Mouse (Mus musculus) limb, embryonic 10.5 days (tissue): ENCODE results near the gene Ank2. TPM values are rescaled to one million over a fixed set of nuclear protein-coding genes. Genes with fewer than 3 reads are reported as not detected.

ENCODE experiments used
- DNase-seq: peaks from one replicate; pipeline ENCODE4 v3.0.0-alpha.2; 2017; ENCODE audit warnings: low spot score
- H3K27ac ChIP-seq: fragments of 300-500 bp; sonication (generic); 2 replicates; pipeline ENCODE4 v1.5.1; 2016; ENCODE audit warnings: mild to moderate bottlenecking
- H3K27me3 ChIP-seq: fragments of 300-500 bp; sonication (generic); 2 replicates; pipeline ENCODE4 v1.6.1; 2016; ENCODE audit warnings: low read depth, mild to moderate bottlenecking; ENCODE audit not compliant: poor library complexity, severe bottlenecking
- H3K36me3 ChIP-seq: fragments of 300-500 bp; sonication (generic); 2 replicates; pipeline ENCODE4 v1.6.1; 2016; ENCODE audit warnings: mild to moderate bottlenecking, moderate library complexity
- H3K4me1 ChIP-seq: fragments of 300-500 bp; sonication (generic); 2 replicates; pipeline ENCODE4 v1.6.1; 2016
- H3K4me3 ChIP-seq: fragments of 300-500 bp; sonication (generic); 2 replicates; pipeline ENCODE4 v1.5.1; 2016; ENCODE audit warnings: mild to moderate bottlenecking, moderate library complexity
- H3K9me3 ChIP-seq: fragments of 300-500 bp; sonication (generic); replicated peaks from 2 replicates; pipeline ENCODE4 v1.6.1; 2016; ENCODE audit warnings: mild to moderate bottlenecking
- WGBS: fragments of 180-500 bp; shearing (Covaris S2); methylation state at CpG from one replicate; pipeline ENCODE4 v1.1.7; 2016; 5-methylcytosine and 5-hydroxymethylcytosine counted together
- polyA plus RNA-seq: library from polyadenylated mRNA; unstranded; fragments of >200 nt; fragmentation: Nextera tagmentation; extraction: Ambion mirVana; gene quantifications from 2 replicates; pipeline ENCODE4 v1.2.1, GENCODE M21; 2016

Gene Ank2
- polyA plus RNA-seq, 1 experiment from 2014 or later = 15.3 TPM

GRCm38 (mm10) chr3:127109413-127109812 lies 389.7 kb downstream of the Ank2 start:
- no peak for DNase-seq
- H3K27ac ChIP-seq = peak overlapping the region; percentile 25; the same call in 1 of the 2 replicates
- H3K36me3 ChIP-seq = no peaks in the 10 kb centered on the region
- H3K9me3 ChIP-seq = no peaks in the 10 kb centered on the region
- no peak overlapping the region for H3K4me3 ChIP-seq
- WGBS = 70% methylated on average over 3 of the region's 3 CpGs
- H3K27me3 ChIP-seq = no peaks in the 10 kb centered on the region
- peaks cover 7% of the 10 kb centered on the region; the same call in 1 of the 2 replicates for H3K4me1 ChIP-seq

GRCm38 (mm10) chr3:127108481-127108880 lies 390.7 kb downstream of the Ank2 start:
- Histone ChIP-seq H3K4me3 (no peak overlapping the region), H3K27me3 (no peaks in the 10 kb centered on the region), H3K4me1 (peaks cover 7% of the 10 kb centered on the region; the same call in 1 of the 2 replicates), H3K36me3 (no peaks in the 10 kb centered on the region), H3K9me3 (no peaks in the 10 kb centered on the region), H3K27ac (no peak overlapping the region)
- DNase-seq = no peak
- whole genome bisulfite sequencing = 94% methylated on average over 2 of the region's 2 CpGs

- Histone ChIP-seq H3K9me3 (no peaks in the 10 kb centered on the region), H3K4me1 (peaks cover 7% of the 10 kb centered on the region; the same call in 1 of the 2 replicates), H3K27ac (no peak overlapping the region), H3K4me3 (no peak overlapping the region), H3K27me3 (no peaks in the 10 kb centered on the region), H3K36me3 (no peaks in the 10 kb centered on the region)
- no peak for DNase-seq
- 87% methylated on average over 5 of the region's 5 CpGs for WGBS
These were observed 391.9 kb downstream of the Ank2 start for GRCm38 (mm10) chr3:127107281-127107680.

- WGBS = 95% methylated on average over 1 of the region's 1 CpGs
These were observed 397.8 kb downstream of the Ank2 start for GRCm38 (mm10) chr3:127101326-127101725.

GRCm38 (mm10) chr3:127097745-127098144 lies 401.4 kb downstream of the Ank2 start:
- no peaks in the 10 kb centered on the region for H3K9me3 ChIP-seq
- 93% methylated on average over 1 of the region's 1 CpGs for WGBS
- no peak overlapping the region for H3K4me3 ChIP-seq
- H3K27me3 ChIP-seq = no peaks in the 10 kb centered on the region
- H3K4me1 ChIP-seq = no peaks in the 10 kb centered on the region
- H3K36me3 ChIP-seq = no peaks in the 10 kb centered on the region
- H3K27ac ChIP-seq = no peak overlapping the region
- DNase-seq = no peak

More at GRCm38 (mm10) chr3:127101326-127101725, 397.8 kb downstream of the Ank2 start:
- no peak for DNase-seq
- no peaks in the 10 kb centered on the region for H3K9me3 ChIP-seq
- no peak overlapping the region for H3K27ac ChIP-seq
- no peak overlapping the region for H3K4me3 ChIP-seq
- H3K27me3 ChIP-seq = no peaks in the 10 kb centered on the region
- H3K4me1 ChIP-seq = no peaks in the 10 kb centered on the region
- H3K36me3 ChIP-seq = no peaks in the 10 kb centered on the region

- no peaks in the 10 kb centered on the region for H3K9me3 ChIP-seq
- H3K4me1 ChIP-seq = no peaks in the 10 kb centered on the region
- no peak overlapping the region for H3K4me3 ChIP-seq
- H3K27ac ChIP-seq = no peak overlapping the region
- DNase-seq = no peak
- no peaks in the 10 kb centered on the region for H3K36me3 ChIP-seq
- 94% methylated on average over 1 of the region's 1 CpGs for WGBS
- H3K27me3 ChIP-seq = no peaks in the 10 kb centered on the region
These were observed 402.0 kb downstream of the Ank2 start for GRCm38 (mm10) chr3:127097106-127097505.

- H3K4me1 ChIP-seq = no peaks in the 10 kb centered on the region
- no peaks in the 10 kb centered on the region for H3K27me3 ChIP-seq
- DNase-seq = no peak
- no peak overlapping the region for H3K27ac ChIP-seq
- H3K9me3 ChIP-seq = no peaks in the 10 kb centered on the region
- no peak overlapping the region for H3K4me3 ChIP-seq
- no peaks in the 10 kb centered on the region for H3K36me3 ChIP-seq
- 90% methylated on average over 4 of the region's 4 CpGs for WGBS
These were observed 405.5 kb downstream of the Ank2 start for GRCm38 (mm10) chr3:127093631-127094030.

GRCm38 (mm10) chr3:127087574-127087973 lies 411.6 kb downstream of the Ank2 start:
- 94% methylated on average over 1 of the region's 1 CpGs for WGBS
- no peaks in the 10 kb centered on the region for H3K9me3 ChIP-seq
- no peak overlapping the region for H3K4me3 ChIP-seq
- no peaks in the 10 kb centered on the region for H3K27me3 ChIP-seq
- H3K36me3 ChIP-seq = no peaks in the 10 kb centered on the region
- no peak overlapping the region for H3K27ac ChIP-seq
- no peak for DNase-seq
- no peaks in the 10 kb centered on the region for H3K4me1 ChIP-seq

- no peak overlapping the region for H3K4me3 ChIP-seq
- H3K27me3 ChIP-seq = no peaks in the 10 kb centered on the region
- H3K9me3 ChIP-seq = no peaks in the 10 kb centered on the region
- 75% methylated on average over 3 of the region's 3 CpGs for WGBS
- H3K27ac ChIP-seq = no peak overlapping the region
- no peaks in the 10 kb centered on the region for H3K4me1 ChIP-seq
- H3K36me3 ChIP-seq = no peaks in the 10 kb centered on the region
- DNase-seq = no peak
These were observed 412.2 kb downstream of the Ank2 start for GRCm38 (mm10) chr3:127086834-127087506.

- Histone ChIP-seq H3K4me1 (no peaks in the 10 kb centered on the region), H3K36me3 (no peaks in the 10 kb centered on the region), H3K27me3 (no peaks in the 10 kb centered on the region), H3K27ac (no peak overlapping the region), H3K9me3 (no peaks in the 10 kb centered on the region), H3K4me3 (no peak overlapping the region)
- DNase-seq = no peak
- 94% methylated on average over 5 of the region's 5 CpGs for WGBS
These were observed 421.8 kb downstream of the Ank2 start for GRCm38 (mm10) chr3:127077369-127077768.

- no peak overlapping the region for H3K4me3 ChIP-seq
- 83% methylated on average over 8 of the region's 8 CpGs for WGBS
- H3K27ac ChIP-seq = no peak overlapping the region
- no peaks in the 10 kb centered on the region for H3K27me3 ChIP-seq
- H3K36me3 ChIP-seq = no peaks in the 10 kb centered on the region
- DNase-seq = no peak
- H3K4me1 ChIP-seq = no peaks in the 10 kb centered on the region
- no peaks in the 10 kb centered on the region for H3K9me3 ChIP-seq
These were observed 423.4 kb downstream of the Ank2 start for GRCm38 (mm10) chr3:127075531-127076280.

GRCm38 (mm10) chr3:127071471-127071870 lies 427.7 kb downstream of the Ank2 start:
- H3K27ac ChIP-seq = no peak overlapping the region
- WGBS = 91% methylated on average over 1 of the region's 1 CpGs
- H3K4me1 ChIP-seq = no peaks in the 10 kb centered on the region
- H3K36me3 ChIP-seq = no peaks in the 10 kb centered on the region
- H3K9me3 ChIP-seq = no peaks in the 10 kb centered on the region
- H3K4me3 ChIP-seq = no peak overlapping the region
- no peak for DNase-seq
- H3K27me3 ChIP-seq = no peaks in the 10 kb centered on the region

GRCm38 (mm10) chr3:127063654-127064386 lies 435.3 kb downstream of the Ank2 start:
- Histone ChIP-seq H3K27ac (no peak overlapping the region), H3K9me3 (no peaks in the 10 kb centered on the region), H3K27me3 (no peaks in the 10 kb centered on the region), H3K4me1 (no peaks in the 10 kb centered on the region), H3K4me3 (no peak overlapping the region), H3K36me3 (no peaks in the 10 kb centered on the region)
- DNase-seq = no peak
- 87% methylated on average over 5 of the region's 5 CpGs for WGBS
